Mouse (Mus musculus): ENCODE results near the gene Drc7. TPM values are rescaled to one million over a fixed set of nuclear protein-coding genes. Genes with fewer than 3 reads are reported as not detected.

Gene Drc7
- total RNA-seq, 2 experiments from 2014 or later: 1.7 to 1.8 TPM

DNA sequence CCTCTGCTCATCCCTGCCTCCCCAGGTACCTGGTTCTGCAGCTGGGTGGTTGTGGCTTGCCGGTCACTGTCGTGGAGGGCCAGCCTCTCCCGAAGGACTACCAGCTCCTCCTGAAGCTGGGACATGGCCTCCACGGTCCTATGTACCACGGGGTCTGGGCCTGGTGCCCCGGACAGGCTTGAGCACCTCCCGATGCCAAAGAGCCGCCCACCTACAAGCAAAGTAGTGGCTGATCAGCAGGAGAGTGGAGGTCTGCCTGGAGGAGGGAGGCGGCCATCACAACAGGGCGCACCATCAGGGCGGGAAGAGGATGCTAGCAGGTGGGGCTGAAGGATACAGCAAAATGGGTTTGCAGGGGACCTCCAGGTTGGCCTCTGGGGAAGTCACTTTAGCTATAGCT is 71.6 kb downstream of the Drc7 start:
- no peak for DNase-seq (ENCODE audit: low spot score in 2 of 2)

- no peak for DNase-seq (ENCODE audit: low spot score in 2 of 2)
These were observed 72.8 kb downstream of the Drc7 start for GRCm38 (mm10) chr8:95127658-95128057.

Other genes starting within 250 kb of the Drc7 start
- 1 to 10 TPM; 4.7 to 4.9 TPM for gene Ccl17, start 244.7 kb upstream of the Drc7 start, total RNA-seq (2021)
- gene Coq9, start 216.8 kb upstream of the Drc7 start, total RNA-seq (2021): 10 to 100 TPM; 75.1 to 91.6 TPM
- 10 to 100 TPM; 69.4 to 77.1 TPM for gene Ciapin1, start 216.7 kb upstream of the Drc7 start, total RNA-seq (2021)
- 10 to 100 TPM; 66.0 to 73.6 TPM for gene Polr2c, start 197.7 kb upstream of the Drc7 start, total RNA-seq (2021)
- gene Dok4, start 178.8 kb upstream of the Drc7 start, total RNA-seq (2021): 10 to 100 TPM; 21.5 to 23.8 TPM
- 1 to 10 TPM; 1.3 to 2.1 TPM for gene Ccdc102a, start 137.0 kb upstream of the Drc7 start, total RNA-seq (2021)
- gene Adgrg5, start 131.4 kb upstream of the Drc7 start, total RNA-seq (2021): under 1 TPM in 1 of 2 experiments, not detected in 1; 0.10 TPM
- gene Adgrg1, start 80.4 kb upstream of the Drc7 start, total RNA-seq (2021): 100 to 1,000 TPM; 100 to 108 TPM
- gene Adgrg3, start 37.4 kb upstream of the Drc7 start, total RNA-seq (2021): under 1 TPM in 1 of 2 experiments, not detected in 1; 0.48 TPM
- 10 to 100 TPM; 45.1 to 46.3 TPM for gene Katnb1, start 26.1 kb downstream of the Drc7 start, total RNA-seq (2021)
- gene Kifc3, start 147.7 kb downstream of the Drc7 start, total RNA-seq (2021): 10 to 100 TPM; 57.0 to 57.2 TPM

All from layer of hippocampus, adult 18-20 months (tissue).